Mouse (Mus musculus): Measurements from ENCODE around the gene Fbxw2. TPM values are rescaled to one million over a fixed set of nuclear protein-coding genes. Genes with fewer than 3 reads are reported as not detected.

Fbxw2 gene
- total and polyA plus RNA-seq, 2 experiments from 2014 or later: 120 to 130 TPM

- Histone ChIP-seq H3K27me3 (ENCODE audit: insufficient read depth, low read length) (no peaks in the 10 kb centered on the region), H3K4me3 (ENCODE audit: low read depth, low read length) (no peak overlapping the region), H3K27ac (ENCODE audit: low read depth, low read length) (no peak overlapping the region), H3K4me1 (ENCODE audit: insufficient read depth) (no peaks in the 10 kb centered on the region), H3K9ac (no peak overlapping the region), H3K9me3 (ENCODE audit: low read length) (no peaks in the 10 kb centered on the region), H3K4me2 (ENCODE audit: low read depth) (no peak overlapping the region), H3K36me3 (ENCODE audit: insufficient read depth) (peaks cover 13% of the 10 kb centered on the region)
- TF ChIP-seq CTCF (IDR thresholded peaks at IDR 0.05; ENCODE audit: low read depth): no peak
- WGBS: 97% methylated on average over 8 of the region's 8 CpGs
- ATAC-seq: no peak
- no peak for DNase-seq
Measured at GRCm38 (mm10) chr2:34790282-34790681, 35.8 kb downstream of the Fbxw2 start.

GRCm38 (mm10) chr2:34784085-34784484, 42.0 kb downstream of the Fbxw2 start:
- H3K4me2 ChIP-seq (ENCODE audit: low read depth): no peak overlapping the region
- DNase-seq: peak; percentile 30
- H3K4me3 ChIP-seq (ENCODE audit: low read depth, low read length): no peak overlapping the region
- H3K27me3 ChIP-seq (ENCODE audit: insufficient read depth, low read length): no peaks in the 10 kb centered on the region
- H3K4me1 ChIP-seq (ENCODE audit: insufficient read depth): no peaks in the 10 kb centered on the region
- H3K27ac ChIP-seq (ENCODE audit: low read depth, low read length): no peak overlapping the region
- H3K9ac ChIP-seq: no peak overlapping the region
- ATAC-seq: no peak
- peak; percentile 76 for TF ChIP-seq CTCF (IDR thresholded peaks at IDR 0.05; ENCODE audit: low read depth)
- peaks cover 49% of the 10 kb centered on the region for H3K36me3 ChIP-seq (ENCODE audit: insufficient read depth)
- WGBS: 72% methylated on average over 2 of the region's 2 CpGs
- H3K9me3 ChIP-seq (ENCODE audit: low read length): no peaks in the 10 kb centered on the region

- WGBS: 92% methylated on average over 14 of the region's 14 CpGs
Measured at GRCm38 (mm10) chr2:34783064-34784020, 42.8 kb downstream of the Fbxw2 start.

GRCm38 (mm10) chr2:34777237-34777868, 48.8 kb downstream of the Fbxw2 start:
- H3K27ac ChIP-seq (ENCODE audit: low read depth, low read length): no peak overlapping the region
- no peak overlapping the region for H3K4me2 ChIP-seq (ENCODE audit: low read depth)
- no peaks in the 10 kb centered on the region for H3K27me3 ChIP-seq (ENCODE audit: insufficient read depth, low read length)
- peaks cover 67% of the 10 kb centered on the region for H3K36me3 ChIP-seq (ENCODE audit: insufficient read depth)
- ATAC-seq: no peak
- no peak overlapping the region for H3K9ac ChIP-seq
- no peak for TF ChIP-seq CTCF (IDR thresholded peaks at IDR 0.05; ENCODE audit: low read depth)
- no peak overlapping the region for H3K4me3 ChIP-seq (ENCODE audit: low read depth, low read length)
- peaks cover 24% of the 10 kb centered on the region for H3K4me1 ChIP-seq (ENCODE audit: insufficient read depth)
- H3K9me3 ChIP-seq (ENCODE audit: low read length): no peaks in the 10 kb centered on the region
- DNase-seq: no peak
- 51% methylated on average over 1 of the region's 1 CpGs for WGBS

More at GRCm38 (mm10) chr2:34783064-34784020, 42.8 kb downstream of the Fbxw2 start:
- peaks cover 52% of the 10 kb centered on the region for H3K36me3 ChIP-seq (ENCODE audit: insufficient read depth)
- DNase-seq (no peak), ATAC-seq (no peak)
- H3K4me2 ChIP-seq (ENCODE audit: low read depth): no peak overlapping the region
- H3K27ac ChIP-seq (ENCODE audit: low read depth, low read length): no peak overlapping the region
- H3K4me3 ChIP-seq (ENCODE audit: low read depth, low read length): no peak overlapping the region
- H3K9me3 ChIP-seq (ENCODE audit: low read length): no peaks in the 10 kb centered on the region
- no peaks in the 10 kb centered on the region for H3K4me1 ChIP-seq (ENCODE audit: insufficient read depth)
- H3K9ac ChIP-seq: no peak overlapping the region
- no peaks in the 10 kb centered on the region for H3K27me3 ChIP-seq (ENCODE audit: insufficient read depth, low read length)
- TF ChIP-seq CTCF (IDR thresholded peaks at IDR 0.05; ENCODE audit: low read depth): no peak

DNA sequence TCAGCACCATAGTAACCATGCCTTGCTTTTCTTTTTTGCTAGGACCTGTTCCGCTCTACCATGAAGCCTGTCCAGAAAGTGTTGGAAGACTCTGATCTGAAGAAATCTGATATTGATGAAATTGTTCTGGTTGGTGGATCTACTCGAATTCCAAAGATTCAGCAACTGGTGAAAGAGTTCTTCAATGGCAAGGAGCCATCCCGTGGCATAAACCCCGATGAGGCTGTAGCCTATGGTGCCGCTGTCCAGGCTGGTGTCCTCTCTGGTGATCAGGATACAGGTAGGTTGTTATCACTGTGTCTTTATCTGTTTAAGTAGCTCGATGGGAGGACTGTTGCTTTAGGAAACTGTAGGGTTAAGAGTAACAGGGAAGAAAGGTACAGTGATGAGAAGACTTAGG, 51.6 kb downstream of the Fbxw2 start:
- no peak for ATAC-seq
- H3K36me3 ChIP-seq (ENCODE audit: insufficient read depth): peaks cover 52% of the 10 kb centered on the region
- TF ChIP-seq CTCF (IDR thresholded peaks at IDR 0.05; ENCODE audit: low read depth): no peak
- H3K27me3 ChIP-seq (ENCODE audit: insufficient read depth, low read length): no peaks in the 10 kb centered on the region
- no peak overlapping the region for H3K4me3 ChIP-seq (ENCODE audit: low read depth, low read length)
- H3K27ac ChIP-seq (ENCODE audit: low read depth, low read length): no peak overlapping the region
- H3K9me3 ChIP-seq (ENCODE audit: low read length): no peaks in the 10 kb centered on the region
- peaks cover 24% of the 10 kb centered on the region for H3K4me1 ChIP-seq (ENCODE audit: insufficient read depth)
- 89% methylated on average over 6 of the region's 6 CpGs for WGBS
- 0 out of 2 replicates have a peak overlapping the region, but pooled peaks have one; percentile 3 for H3K4me2 ChIP-seq (ENCODE audit: low read depth)
- no peak for DNase-seq
- no peak overlapping the region for H3K9ac ChIP-seq

DNA sequence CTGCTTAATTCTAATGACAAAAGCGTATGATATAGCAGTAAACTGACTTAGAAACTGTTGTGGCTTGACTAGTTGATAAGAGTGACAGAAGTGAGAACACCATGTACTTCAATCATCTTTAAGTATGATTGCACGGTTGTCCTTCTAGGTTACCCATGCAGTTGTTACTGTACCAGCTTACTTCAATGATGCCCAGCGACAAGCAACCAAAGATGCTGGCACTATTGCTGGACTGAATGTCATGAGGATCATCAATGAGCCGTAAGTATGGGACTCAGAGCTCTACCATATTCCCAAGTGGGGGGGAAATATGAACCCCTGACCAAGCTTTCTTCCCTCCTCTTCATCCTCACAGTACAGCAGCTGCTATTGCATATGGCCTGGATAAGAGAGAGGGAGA, 52.4 kb downstream of the Fbxw2 start:
- no peak for DNase-seq
- Histone ChIP-seq H3K4me2 (ENCODE audit: low read depth) (peak overlapping the region; percentile 71), H3K9me3 (ENCODE audit: low read length) (no peaks in the 10 kb centered on the region), H3K27ac (ENCODE audit: low read depth, low read length) (no peak overlapping the region), H3K4me3 (ENCODE audit: low read depth, low read length) (0 out of 2 replicates have a peak overlapping the region, but pooled peaks have one; percentile 93), H3K36me3 (ENCODE audit: insufficient read depth) (peaks cover 45% of the 10 kb centered on the region), H3K4me1 (ENCODE audit: insufficient read depth) (peaks cover 24% of the 10 kb centered on the region), H3K9ac (no peak overlapping the region), H3K27me3 (ENCODE audit: insufficient read depth, low read length) (no peaks in the 10 kb centered on the region)
- no peak for ATAC-seq
- WGBS: 90% methylated on average over 4 of the region's 4 CpGs
- no peak for TF ChIP-seq CTCF (IDR thresholded peaks at IDR 0.05; ENCODE audit: low read depth)
